Mouse (Mus musculus) heart, adult 2 months (tissue): ENCODE measurements around the gene Pbld2.

ENCODE experiments used
- CTCF ChIP-seq: fragments of 200-600 bp; IDR thresholded peaks from 2 replicates; pipeline ENCODE4 v1.8.1; 2022; ENCODE audit warnings: antibody characterized with exemption, mild to moderate bottlenecking, moderate library complexity
- POLR2A ChIP-seq: fragments of 200-500 bp; IDR thresholded peaks from 2 replicates; pipeline ENCODE4 v1.6.1; 2011; ENCODE audit warnings: mild to moderate bottlenecking, low read depth, low read length, control low read depth; ENCODE audit not compliant: insufficient read depth

GRCm38 (mm10) chr10:63096757-63097156 lies 72.6 kb downstream of the Pbld2 start:
- no peak for TF ChIP-seq CTCF
- TF ChIP-seq POLR2A = no peak
